Mouse (Mus musculus) E14TG2a.4 (cell line): ENCODE measurements at regions not wholly inside any gene's neighbourhood (a gene's known extent, or its start where the extent isn't known, plus 50 kb on each side); places are given as distances from the start of the nearest gene placed in this dataset.

Experiments used
- CTCF ChIP-seq: conservative IDR thresholded peaks from 2 replicates; pipeline ENCODE4 v1.5.1; 2014; ENCODE audit warnings: low read length
- NANOG ChIP-seq: IDR thresholded peaks from 2 replicates; pipeline ENCODE4 v1.6.1; 2014; ENCODE audit warnings: borderline replicate concordance, low read length, mixed read lengths
- POU5F1 ChIP-seq: IDR thresholded peaks from 2 replicates; pipeline ENCODE4 v1.6.1; 2014; ENCODE audit warnings: low read length, borderline replicate concordance

- TF ChIP-seq CTCF = no peak; the same call in 1 of the 2 replicates
- TF ChIP-seq NANOG = no peak
- TF ChIP-seq POU5F1 = no peak
Measured at GRCm38 (mm10) chr19:8536085-8536484, 55.0 kb upstream of the Slc22a8 start.
